Mouse (Mus musculus) liver, embryonic 15.5 days (tissue): ENCODE results near the gene Crtc1. TPM values are rescaled to one million over a fixed set of nuclear protein-coding genes. Genes with fewer than 3 reads are reported as not detected.

Experiments used
- ATAC-seq: fragments of 200-750 bp; cut with Nextera tagmentation; 2 replicates; pipeline ENCODE4 v1.8.0; 2017; ENCODE audit warnings: moderate number of reproducible peaks, mild to moderate bottlenecking, moderate library complexity; ENCODE audit not compliant: insufficient read depth
- H3K27ac ChIP-seq: fragments of 300-500 bp; sonication (generic); replicated peaks from 2 replicates; pipeline ENCODE4 v1.5.1; 2015; ENCODE audit warnings: mild to moderate bottlenecking, inconsistent platforms
- H3K27me3 ChIP-seq: fragments of 300-500 bp; sonication (generic); 2 replicates; pipeline ENCODE4 v1.6.1; 2015; ENCODE audit warnings: mild to moderate bottlenecking, inconsistent platforms
- H3K36me3 ChIP-seq: fragments of 300-500 bp; sonication (generic); replicated peaks from 2 replicates; pipeline ENCODE4 v1.6.1; 2015; ENCODE audit warnings: moderate library complexity, mild to moderate bottlenecking, inconsistent platforms
- H3K4me1 ChIP-seq: fragments of 300-500 bp; sonication (generic); replicated peaks from 2 replicates; pipeline ENCODE4 v1.6.1; 2015; ENCODE audit warnings: inconsistent platforms
- H3K4me2 ChIP-seq: fragments of 300-500 bp; sonication (generic); 2 replicates; pipeline ENCODE4 v1.6.1; 2015; ENCODE audit warnings: moderate library complexity, mild to moderate bottlenecking, inconsistent platforms
- H3K4me3 ChIP-seq: fragments of 300-500 bp; sonication (generic); replicated peaks from 2 replicates; pipeline ENCODE4 v1.5.1; 2015; ENCODE audit warnings: mild to moderate bottlenecking, inconsistent platforms
- H3K9ac ChIP-seq: fragments of 300-500 bp; sonication (generic); 2 replicates; pipeline ENCODE4 v1.6.1; 2015; ENCODE audit warnings: moderate library complexity, mild to moderate bottlenecking, inconsistent platforms
- H3K9me3 ChIP-seq: fragments of 300-500 bp; sonication (generic); replicated peaks from 2 replicates; pipeline ENCODE4 v1.6.1; 2016; ENCODE audit warnings: inconsistent platforms
- WGBS: fragments of 180-500 bp; shearing (Covaris S2); methylation state at CpG from one replicate; pipeline ENCODE4 v1.1.7; 2015; ENCODE audit warnings: mixed read lengths; ENCODE audit not compliant: insufficient replicate concordance; 5-methylcytosine and 5-hydroxymethylcytosine counted together
- polyA plus RNA-seq: library from polyadenylated mRNA; unstranded; fragments of >200 nt; fragmentation: Nextera tagmentation; extraction: Ambion mirVana; gene quantifications from 2 replicates; pipeline ENCODE4 v1.2.1, GENCODE M21; 2015

Gene Crtc1
- polyA plus RNA-seq, 1 experiment from 2014 or later: 4.2 TPM

GRCm38 (mm10) chr8:70462516-70462813 is 23.1 kb upstream of the Crtc1 start:
- ATAC-seq: no peak

DNA sequence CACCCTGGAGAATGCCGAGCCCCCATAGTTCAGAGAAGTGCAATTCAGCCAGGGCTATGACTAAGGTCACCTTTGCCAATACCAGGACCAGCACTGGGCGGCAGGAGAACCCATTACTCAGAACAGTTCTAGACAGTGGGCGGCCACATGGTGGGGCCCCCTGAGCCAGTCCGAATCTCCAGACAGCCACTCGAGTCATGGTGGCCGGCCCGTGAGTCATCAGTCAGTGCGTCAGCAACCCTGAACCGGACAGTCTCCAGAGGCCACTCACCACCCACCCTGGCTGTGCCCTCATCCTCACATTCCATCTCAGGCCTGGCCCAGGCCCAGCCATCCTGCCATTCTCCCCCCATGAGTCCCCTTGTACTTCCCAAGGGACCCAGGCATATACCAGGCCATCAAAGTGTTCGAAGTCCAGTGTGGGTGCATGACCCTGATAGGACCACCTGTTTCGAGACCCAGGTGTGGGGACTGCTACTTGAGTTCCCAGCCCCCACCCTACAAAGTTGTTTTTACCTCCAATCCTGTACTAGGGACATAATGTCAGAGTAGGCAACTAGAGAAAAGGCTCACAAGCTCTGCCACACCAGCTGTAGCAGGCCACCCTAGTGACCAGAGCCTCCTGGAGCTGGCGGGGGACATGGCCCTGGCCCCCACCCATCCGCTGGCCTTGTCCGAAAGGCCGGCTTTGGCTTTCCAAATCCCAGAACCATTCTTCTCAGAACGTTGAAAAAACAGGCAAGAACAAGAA is 22.6 kb upstream of the Crtc1 start:
- H3K27ac ChIP-seq: no peak overlapping the region
- no peaks in the 10 kb centered on the region for H3K9me3 ChIP-seq
- H3K4me3 ChIP-seq: no peak overlapping the region
- no peak overlapping the region for H3K4me2 ChIP-seq
- 79% methylated on average over 16 of the region's 16 CpGs for WGBS
- no peaks in the 10 kb centered on the region for H3K36me3 ChIP-seq
- H3K9ac ChIP-seq: no peak overlapping the region
- no peaks in the 10 kb centered on the region for H3K27me3 ChIP-seq
- no peak for ATAC-seq
- peaks cover 17% of the 10 kb centered on the region for H3K4me1 ChIP-seq

More at GRCm38 (mm10) chr8:70462516-70462813, 23.1 kb upstream of the Crtc1 start:
- Histone ChIP-seq H3K9ac (no peak overlapping the region), H3K4me1 (peaks cover 21% of the 10 kb centered on the region), H3K27me3 (no peaks in the 10 kb centered on the region), H3K36me3 (no peaks in the 10 kb centered on the region), H3K4me3 (no peak overlapping the region), H3K9me3 (no peaks in the 10 kb centered on the region), H3K27ac (no peak overlapping the region), H3K4me2 (no peak overlapping the region)
- WGBS: 86% methylated on average over 8 of the region's 8 CpGs

DNA sequence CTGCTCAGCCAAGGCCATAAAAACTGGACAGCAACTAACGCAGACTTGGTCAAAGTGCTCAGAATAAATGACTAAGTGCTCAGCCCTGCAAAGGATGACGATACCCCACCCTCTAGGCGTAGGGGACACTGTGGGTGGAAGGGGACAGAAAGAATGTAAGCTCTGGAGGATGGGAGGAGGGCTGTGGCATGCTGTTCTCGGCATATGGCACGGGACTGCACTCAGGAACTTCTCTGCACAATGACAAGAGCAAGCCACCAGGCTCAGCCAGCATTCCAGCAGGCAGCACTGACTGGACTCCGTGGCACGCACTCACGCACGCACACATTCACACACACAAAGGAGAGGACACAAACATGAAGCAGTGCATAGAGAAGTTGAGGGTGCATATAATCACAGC is 21.2 kb upstream of the Crtc1 start:
- no peak overlapping the region for H3K9ac ChIP-seq
- H3K27me3 ChIP-seq: no peaks in the 10 kb centered on the region
- H3K4me1 ChIP-seq: peaks cover 8% of the 10 kb centered on the region; the same call in 1 of the 2 replicates
- H3K4me2 ChIP-seq: no peak overlapping the region
- H3K9me3 ChIP-seq: no peaks in the 10 kb centered on the region
- H3K27ac ChIP-seq: no peak overlapping the region
- ATAC-seq: no peak
- no peaks in the 10 kb centered on the region for H3K36me3 ChIP-seq
- no peak overlapping the region for H3K4me3 ChIP-seq
- 85% methylated on average over 9 of the region's 9 CpGs for WGBS

GRCm38 (mm10) chr8:70460199-70460598 is 20.8 kb upstream of the Crtc1 start:
- ATAC-seq: no peak
- 76% methylated on average over 5 of the region's 5 CpGs for WGBS
- no peaks in the 10 kb centered on the region for H3K9me3 ChIP-seq

DNA sequence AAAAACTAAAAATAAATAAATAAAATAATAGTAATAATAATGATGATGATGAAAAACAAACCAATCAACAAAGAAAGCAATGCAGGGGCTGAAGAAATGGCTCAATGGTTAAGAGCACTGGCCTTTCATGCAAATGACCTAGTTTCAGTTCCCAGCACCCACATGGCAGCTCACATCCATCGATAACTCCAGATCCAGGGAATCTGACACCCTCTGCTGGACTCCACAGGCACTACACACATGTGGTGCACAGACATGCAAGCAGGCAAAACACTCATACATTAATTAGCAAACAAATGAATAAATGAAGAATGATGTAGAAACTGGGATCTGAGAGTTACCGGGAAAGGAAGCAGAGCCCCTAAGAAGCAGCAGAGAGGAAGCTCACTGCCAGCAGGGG is 20.3 kb upstream of the Crtc1 start:
- Histone ChIP-seq H3K4me2 (no peak overlapping the region), H3K27ac (no peak overlapping the region), H3K27me3 (no peaks in the 10 kb centered on the region), H3K36me3 (no peaks in the 10 kb centered on the region), H3K4me3 (no peak overlapping the region), H3K9ac (no peak overlapping the region), H3K9me3 (no peaks in the 10 kb centered on the region), H3K4me1 (peaks cover 8% of the 10 kb centered on the region; the same call in 1 of the 2 replicates)
- no peak for ATAC-seq
- 84% methylated on average over 2 of the region's 2 CpGs for WGBS

More at GRCm38 (mm10) chr8:70460199-70460598, 20.8 kb upstream of the Crtc1 start:
- H3K4me1 ChIP-seq: peaks cover 8% of the 10 kb centered on the region; the same call in 1 of the 2 replicates
- no peaks in the 10 kb centered on the region for H3K27me3 ChIP-seq
- H3K36me3 ChIP-seq: no peaks in the 10 kb centered on the region
- H3K4me3 ChIP-seq: no peak overlapping the region
- H3K27ac ChIP-seq: no peak overlapping the region
- H3K9ac ChIP-seq: no peak overlapping the region
- no peak overlapping the region for H3K4me2 ChIP-seq

GRCm38 (mm10) chr8:70458462-70458861 is 19.1 kb upstream of the Crtc1 start:
- Histone ChIP-seq H3K4me3 (no peak overlapping the region), H3K27me3 (no peaks in the 10 kb centered on the region; the same call in 1 of the 2 replicates), H3K4me1 (peaks cover 8% of the 10 kb centered on the region; the same call in 1 of the 2 replicates), H3K27ac (no peak overlapping the region), H3K9me3 (no peaks in the 10 kb centered on the region), H3K9ac (no peak overlapping the region), H3K36me3 (no peaks in the 10 kb centered on the region), H3K4me2 (no peak overlapping the region)
- no peak for ATAC-seq
- WGBS: 78% methylated on average over 3 of the region's 3 CpGs

GRCm38 (mm10) chr8:70457882-70458281 is 18.5 kb upstream of the Crtc1 start:
- Histone ChIP-seq H3K27me3 (no peaks in the 10 kb centered on the region; the same call in 1 of the 2 replicates), H3K27ac (no peak overlapping the region), H3K4me1 (peaks cover 8% of the 10 kb centered on the region; the same call in 1 of the 2 replicates), H3K9ac (no peak overlapping the region), H3K36me3 (no peaks in the 10 kb centered on the region), H3K4me2 (no peak overlapping the region), H3K9me3 (no peaks in the 10 kb centered on the region), H3K4me3 (no peak overlapping the region)
- ATAC-seq: no peak
- 63% methylated on average over 6 of the region's 6 CpGs for WGBS

GRCm38 (mm10) chr8:70456996-70457395 is 17.6 kb upstream of the Crtc1 start:
- Histone ChIP-seq H3K4me3 (no peak overlapping the region), H3K9me3 (no peaks in the 10 kb centered on the region)

GRCm38 (mm10) chr8:70453852-70454251 is 14.5 kb upstream of the Crtc1 start:
- Histone ChIP-seq H3K9me3 (no peaks in the 10 kb centered on the region), H3K36me3 (peaks cover 6% of the 10 kb centered on the region; the same call in 1 of the 2 replicates), H3K4me2 (no peak overlapping the region), H3K4me1 (peaks cover 8% of the 10 kb centered on the region; the same call in 1 of the 2 replicates), H3K4me3 (no peak overlapping the region), H3K27me3 (peaks cover 5% of the 10 kb centered on the region; the same call in 1 of the 2 replicates), H3K9ac (no peak overlapping the region), H3K27ac (no peak overlapping the region)
- ATAC-seq: no peak
- 76% methylated on average over 5 of the region's 5 CpGs for WGBS

More at GRCm38 (mm10) chr8:70456996-70457395, 17.6 kb upstream of the Crtc1 start:
- peaks cover under 1% of the 10 kb centered on the region; the same call in 1 of the 2 replicates for H3K36me3 ChIP-seq
- H3K27me3 ChIP-seq: peaks cover under 1% of the 10 kb centered on the region; the same call in 1 of the 2 replicates
- peaks cover 8% of the 10 kb centered on the region; the same call in 1 of the 2 replicates for H3K4me1 ChIP-seq
- no peak overlapping the region for H3K27ac ChIP-seq
- no peak for ATAC-seq
- 92% methylated on average over 1 of the region's 1 CpGs for WGBS
- no peak overlapping the region for H3K9ac ChIP-seq
- no peak overlapping the region for H3K4me2 ChIP-seq

- no peak overlapping the region for H3K27ac ChIP-seq
- no peaks in the 10 kb centered on the region for H3K9me3 ChIP-seq
- WGBS: 68% methylated on average over 52 of the region's 52 CpGs
- no peak overlapping the region for H3K4me2 ChIP-seq
- peaks cover 3% of the 10 kb centered on the region; the same call in 1 of the 2 replicates for H3K4me1 ChIP-seq
- H3K9ac ChIP-seq: no peak overlapping the region
- peaks cover 11% of the 10 kb centered on the region for H3K27me3 ChIP-seq
- H3K4me3 ChIP-seq: no peak overlapping the region
- H3K36me3 ChIP-seq: peaks cover 6% of the 10 kb centered on the region; the same call in 1 of the 2 replicates
- ATAC-seq: no peak
These were observed 13.0 kb upstream of the Crtc1 start for GRCm38 (mm10) chr8:70452196-70452966.
